Mouse (Mus musculus) c-Kit-positive CD71-positive TER-119-positive erythroid progenitor cells, embryonic 14.5 days (primary cell): ENCODE measurements around the gene Rerg.

Experiments used
- DNase-seq: peaks from one replicate; pipeline ENCODE4 v3.0.0-alpha.2; 2013; ENCODE audit warnings: low spot score

Gene Rerg

DNA sequence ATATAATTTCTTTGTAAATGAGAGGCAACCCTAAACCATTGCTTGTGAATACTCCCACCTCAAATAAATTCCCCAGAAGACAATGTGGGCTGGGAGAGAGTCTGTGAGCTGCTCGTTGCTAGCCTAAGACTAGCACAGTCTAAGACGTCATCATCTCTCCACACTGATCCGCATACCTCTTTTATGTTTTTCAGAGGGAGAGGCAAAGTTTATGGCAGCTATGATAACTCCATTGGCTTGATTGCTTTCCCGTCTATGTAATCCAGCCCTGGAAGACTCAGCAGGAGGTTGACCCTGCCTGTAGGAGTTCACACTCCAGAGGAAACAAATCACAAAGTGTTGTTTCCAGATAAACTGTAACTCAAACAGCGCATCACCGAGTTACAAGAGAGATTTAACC is 38.9 kb downstream of the Rerg start:
- no peak for DNase-seq

DNA sequence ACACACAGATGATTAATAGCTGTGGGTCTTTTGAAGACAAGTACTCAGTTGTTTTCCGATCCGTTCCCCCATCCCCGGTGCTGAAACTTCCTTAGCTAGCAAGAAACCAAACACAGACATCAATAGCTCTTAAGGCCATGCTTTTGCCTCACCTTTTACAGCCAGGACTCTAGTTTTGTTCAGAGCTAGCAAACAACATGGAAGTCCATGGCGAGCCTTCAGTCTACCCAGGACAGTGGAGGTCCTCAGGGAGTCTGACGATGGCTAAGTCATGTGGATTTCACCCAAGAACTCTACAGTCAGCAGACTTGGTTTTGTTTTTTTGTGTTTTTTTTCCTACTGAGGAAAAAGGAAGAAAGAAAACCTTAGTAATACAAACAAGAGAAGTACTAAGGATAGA is 43.4 kb downstream of the Rerg start:
- DNase-seq, result no peak

DNA sequence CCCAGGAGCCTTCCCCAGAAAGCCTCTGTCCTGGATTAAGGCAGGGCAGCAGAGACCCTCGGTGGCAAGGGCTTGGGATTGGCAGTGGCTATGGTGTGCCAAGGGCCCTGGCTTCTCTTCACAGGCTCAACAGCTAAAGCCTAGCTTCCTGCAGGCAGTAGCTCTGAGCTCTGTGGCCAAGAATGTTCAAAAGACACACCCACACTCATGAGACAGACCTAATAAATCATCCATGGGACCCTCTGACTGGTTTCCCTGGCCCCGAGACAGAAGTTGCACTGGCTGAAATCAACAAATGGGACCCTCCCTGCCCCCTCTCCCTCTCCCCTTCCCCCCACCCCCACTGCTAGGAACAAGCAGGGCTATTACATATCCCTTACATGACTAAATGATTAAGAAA is 44.1 kb downstream of the Rerg start:
- no peak for DNase-seq

DNA sequence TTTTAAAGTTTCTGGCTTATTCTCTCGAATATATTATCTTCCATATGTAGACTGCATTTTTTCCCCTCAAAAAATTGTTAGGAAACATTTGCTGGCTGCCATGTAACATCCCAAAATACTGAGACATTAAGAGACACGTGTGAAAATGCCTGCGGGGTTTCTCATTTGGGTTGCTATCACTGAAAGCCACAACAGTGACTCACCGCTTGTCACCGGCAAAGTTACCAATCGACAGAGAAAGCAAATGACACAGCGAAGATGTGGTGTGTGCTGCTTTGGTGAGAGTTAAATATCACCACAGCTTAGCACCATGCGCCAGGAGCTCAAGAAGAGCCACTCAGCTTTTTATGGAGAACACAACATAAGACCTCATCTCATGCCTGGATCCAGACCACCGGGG is 44.9 kb downstream of the Rerg start:
- no peak for DNase-seq

DNA sequence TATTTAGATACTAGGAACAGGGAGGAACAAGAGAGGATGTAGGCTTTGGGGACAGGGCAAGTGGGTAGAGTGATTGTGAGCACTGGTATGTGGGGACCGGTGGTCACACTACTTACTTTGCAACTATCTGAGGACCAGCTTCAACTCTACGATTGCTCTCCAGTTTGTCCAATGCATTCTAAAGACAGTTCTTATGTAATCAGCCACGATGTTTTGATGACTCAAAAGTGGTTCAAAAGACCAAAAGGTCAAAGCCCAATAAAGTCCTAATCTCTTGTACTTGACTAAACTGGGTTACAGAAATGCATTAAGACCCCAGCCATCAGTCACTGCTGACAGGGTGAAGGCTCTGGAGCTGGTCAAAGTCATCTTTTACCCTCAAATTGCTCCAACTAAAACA is 45.3 kb downstream of the Rerg start:
- DNase-seq, result no peak

DNA sequence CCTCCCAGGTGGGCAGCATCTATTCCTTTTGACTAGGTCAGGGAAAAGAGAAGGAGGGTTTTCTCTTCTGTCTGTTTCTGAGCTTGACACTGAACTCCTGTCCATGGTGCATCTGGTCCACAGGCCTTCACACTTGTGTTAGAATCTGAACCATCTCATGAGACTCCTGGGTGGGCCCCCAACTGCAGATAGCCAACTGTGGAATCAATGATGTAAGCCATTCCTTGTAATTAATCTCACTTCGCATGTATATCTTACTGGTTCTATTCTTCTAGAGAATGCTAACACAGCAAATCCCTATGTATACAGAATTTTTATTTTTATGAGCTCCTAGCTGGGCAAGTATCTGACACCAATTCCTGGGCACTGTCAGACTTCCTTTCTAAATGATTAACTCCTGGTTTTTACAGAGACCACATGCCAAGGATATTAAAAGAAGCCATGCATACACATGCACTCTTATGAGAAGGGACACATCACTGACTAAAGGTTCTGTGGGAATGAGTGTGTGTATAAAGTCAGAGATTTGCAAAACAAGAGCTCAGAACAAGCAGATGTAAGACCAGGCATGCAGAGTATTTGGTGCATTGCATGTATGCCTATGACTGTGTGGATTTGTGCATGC is 53.3 kb downstream of the Rerg start:
- DNase-seq, result no peak

DNA sequence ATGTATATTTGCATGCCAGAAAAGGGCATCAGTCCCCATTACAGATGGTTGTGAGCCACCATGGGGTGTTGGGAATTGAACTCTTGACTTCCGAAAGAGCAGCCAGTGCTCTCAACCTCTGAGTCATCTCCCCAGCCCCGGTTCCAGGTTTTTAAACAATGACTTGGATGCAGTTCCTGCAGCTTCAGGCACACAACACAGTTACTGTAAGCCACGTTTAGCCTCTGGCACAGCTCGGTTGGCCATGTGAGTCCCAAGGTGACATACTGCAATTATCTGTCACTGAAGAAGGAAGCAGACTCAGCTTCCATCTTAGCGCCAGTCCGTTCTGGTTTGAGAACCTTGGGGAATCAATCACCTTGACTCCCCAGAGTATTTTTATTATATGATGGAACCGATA is 55.4 kb downstream of the Rerg start:
- DNase-seq, result no peak

DNA sequence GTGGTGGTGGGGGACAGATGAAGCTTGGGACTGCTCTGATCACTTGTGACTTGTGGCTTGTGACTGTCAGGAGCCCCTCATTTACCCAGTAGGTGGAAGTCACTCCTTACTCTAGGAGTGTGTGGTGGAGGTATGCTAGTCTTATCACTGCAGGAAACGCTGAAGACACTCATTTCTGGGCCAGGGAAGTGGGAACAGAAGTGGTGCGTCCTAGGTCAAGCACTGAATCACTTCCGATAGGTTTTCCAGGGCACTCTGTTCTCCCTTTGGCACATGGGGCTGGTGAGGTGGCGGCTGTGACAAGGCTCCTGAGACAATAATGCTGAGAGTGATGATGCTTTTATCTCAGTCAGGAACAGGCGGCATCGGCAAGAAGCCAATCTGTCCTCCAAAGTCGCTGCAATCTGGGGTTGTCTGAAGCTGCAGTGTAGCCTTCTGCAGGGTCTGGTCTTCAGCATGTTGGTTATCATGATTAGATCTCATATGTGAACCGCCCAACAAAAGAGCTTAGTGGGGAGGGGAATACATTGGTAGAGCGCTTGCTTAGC is 59.0 kb downstream of the Rerg start:
- no peak for DNase-seq

DNA sequence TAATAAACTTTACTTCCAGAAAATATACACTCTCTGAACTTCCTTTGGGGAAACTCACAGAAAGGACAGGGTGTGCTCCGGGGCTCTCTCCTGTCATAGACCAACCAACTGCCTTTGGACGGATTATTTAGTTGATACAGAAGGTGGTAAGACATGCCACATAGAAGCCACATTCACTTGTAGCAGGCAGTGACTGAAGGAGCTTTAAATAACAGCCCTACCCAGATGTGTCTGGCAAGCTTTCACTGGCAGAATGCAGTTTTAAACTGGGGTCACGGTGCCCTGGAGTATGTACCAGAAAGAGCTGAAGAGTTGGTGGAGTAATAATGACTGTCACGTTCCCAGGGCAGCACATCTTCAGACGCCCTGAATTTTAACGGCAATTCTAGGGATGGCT is 59.5 kb downstream of the Rerg start:
- no peak for DNase-seq

DNA sequence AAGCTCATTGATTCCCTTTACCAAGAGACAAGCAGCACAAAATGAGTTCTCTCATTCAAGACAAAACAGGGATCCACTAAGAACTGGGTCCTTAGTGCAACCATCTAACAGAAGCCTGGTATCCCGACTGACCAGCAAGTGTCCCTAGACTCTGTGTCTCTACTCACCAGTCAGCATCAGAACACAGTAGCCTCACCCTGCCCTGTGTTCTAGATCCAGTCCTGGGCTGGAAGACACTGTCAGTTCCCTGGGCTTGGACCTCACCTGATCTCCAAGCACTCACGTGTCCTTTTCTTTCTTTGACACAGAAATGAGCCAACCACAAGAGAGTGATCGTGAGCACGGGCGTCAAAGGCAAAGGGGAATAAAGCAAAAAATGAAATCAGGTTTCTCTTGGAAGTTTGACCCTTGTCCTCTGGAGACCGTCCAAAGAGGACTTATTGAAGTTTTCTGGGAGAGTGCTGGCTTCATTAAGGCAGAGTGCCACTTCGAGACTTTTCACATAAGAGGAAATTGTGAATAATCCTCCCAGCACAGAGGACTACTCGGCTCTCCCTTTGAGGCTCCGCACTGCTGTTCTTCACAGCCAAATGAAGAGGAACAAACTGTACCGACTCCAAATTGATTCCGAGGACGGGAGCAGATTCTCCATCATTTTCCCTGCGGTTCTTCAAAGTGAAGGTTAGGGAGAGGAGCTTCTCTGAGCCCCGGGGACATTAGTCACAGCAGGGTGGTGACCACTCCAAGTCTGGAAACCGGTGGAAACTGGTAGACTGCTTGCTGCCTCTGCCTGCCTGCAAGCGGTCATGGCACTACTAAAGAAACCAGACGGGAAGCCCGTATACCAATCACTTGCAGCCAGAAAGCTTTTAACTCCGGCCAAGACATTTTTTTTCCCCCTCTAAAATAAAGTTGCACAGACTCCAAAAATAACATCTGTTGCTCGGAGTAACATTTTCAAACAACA is 60.2 kb downstream of the Rerg start:
- no peak for DNase-seq

DNA sequence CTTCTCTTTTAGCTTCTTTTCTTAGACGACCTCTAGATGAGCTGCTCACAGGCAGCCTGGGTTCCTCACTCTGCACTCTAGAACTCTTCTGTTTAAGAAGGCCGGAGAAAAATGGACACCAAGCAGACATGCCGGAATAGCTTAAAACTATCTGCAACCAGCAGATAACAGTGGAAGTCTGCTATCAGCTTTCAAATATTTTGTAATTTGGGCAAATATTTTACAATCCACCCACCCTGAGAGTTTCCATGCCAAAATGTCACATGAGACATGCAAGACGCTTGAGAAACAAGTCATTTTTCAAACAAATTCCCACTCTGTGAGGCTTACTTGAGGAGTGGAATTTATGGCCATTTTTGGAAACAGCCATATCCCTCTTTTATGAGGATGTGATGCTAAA is 65.0 kb downstream of the Rerg start:
- DNase-seq, result no peak

DNA sequence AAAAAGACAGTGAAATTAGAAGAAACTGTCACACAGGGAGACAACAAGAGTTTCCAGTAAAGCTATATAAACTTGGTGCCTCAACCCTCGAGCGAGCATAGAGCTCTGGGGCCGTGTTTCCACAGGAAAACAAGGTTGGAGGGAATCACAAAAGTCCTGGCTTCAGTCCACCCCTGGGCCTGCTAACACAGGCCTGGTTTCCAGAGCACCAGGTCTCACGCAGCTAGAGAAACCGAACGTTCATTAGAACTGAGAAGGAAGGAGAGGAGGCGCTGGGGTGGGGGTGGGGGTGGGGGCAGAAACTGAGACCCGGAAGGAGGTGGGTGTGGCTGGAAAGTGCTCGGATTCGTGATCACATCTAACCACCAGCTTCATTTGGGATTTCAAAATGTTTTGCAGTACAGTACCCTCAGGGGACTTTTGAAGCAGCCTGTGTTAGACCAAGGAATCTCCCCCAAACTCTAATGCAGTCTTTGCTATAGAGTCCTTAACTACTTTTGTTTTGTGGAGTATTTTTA is 67.6 kb downstream of the Rerg start:
- no peak for DNase-seq

DNA sequence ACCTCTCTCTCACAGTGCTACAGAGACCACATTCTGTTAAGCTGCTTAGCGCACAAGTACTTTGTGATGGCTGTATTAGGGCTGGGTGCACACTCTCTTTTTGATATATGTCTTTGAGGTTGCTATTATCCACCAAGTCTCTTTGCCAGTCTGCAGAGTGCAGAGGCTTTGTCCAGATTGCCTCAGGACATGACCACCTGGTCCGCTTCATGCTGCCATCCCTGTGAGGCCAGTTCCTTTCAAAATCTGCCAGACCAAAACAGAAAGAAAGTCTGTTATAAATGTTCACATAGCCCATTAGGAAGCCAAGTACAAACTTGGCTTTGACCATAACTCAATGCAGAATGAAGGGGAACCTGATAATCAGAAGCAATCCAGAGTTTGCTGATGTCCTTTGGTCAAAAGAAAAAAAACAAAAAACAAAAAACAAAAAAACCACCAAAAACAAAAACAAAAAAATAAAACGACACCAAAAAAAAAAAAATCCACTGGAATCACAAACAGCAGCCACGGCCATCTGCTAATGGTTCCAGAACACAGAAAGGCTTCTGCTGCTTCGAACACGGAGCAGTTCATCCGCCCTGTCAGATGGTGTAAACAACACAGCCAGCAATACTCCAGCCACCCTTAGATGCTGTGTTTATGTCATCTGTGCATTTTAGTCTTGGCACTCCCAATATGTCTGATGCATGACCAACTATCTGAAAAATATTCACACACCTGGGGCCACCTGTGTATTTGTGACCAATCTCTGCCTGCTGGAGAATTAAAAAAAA is 68.2 kb downstream of the Rerg start:
- no peak for DNase-seq

DNA sequence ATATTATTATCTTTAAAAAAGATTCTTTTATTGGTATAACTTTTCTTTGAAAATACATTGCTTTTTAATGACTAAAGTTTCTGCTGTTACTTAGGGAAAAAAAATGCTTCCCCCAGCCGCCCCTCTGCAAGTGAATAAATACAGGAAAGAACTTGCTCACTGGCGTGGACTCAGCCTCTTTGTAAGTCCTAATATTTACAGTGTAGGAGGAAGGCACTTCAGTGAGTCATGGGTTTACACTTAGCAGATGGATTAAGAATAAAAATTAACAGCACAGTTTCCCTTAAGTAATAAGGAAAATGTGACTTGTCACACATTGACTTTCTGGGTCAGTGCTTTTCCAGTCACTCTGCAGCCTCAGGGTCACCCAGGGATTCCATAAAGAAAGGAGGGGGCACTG is 70.0 kb downstream of the Rerg start:
- no peak for DNase-seq

DNA sequence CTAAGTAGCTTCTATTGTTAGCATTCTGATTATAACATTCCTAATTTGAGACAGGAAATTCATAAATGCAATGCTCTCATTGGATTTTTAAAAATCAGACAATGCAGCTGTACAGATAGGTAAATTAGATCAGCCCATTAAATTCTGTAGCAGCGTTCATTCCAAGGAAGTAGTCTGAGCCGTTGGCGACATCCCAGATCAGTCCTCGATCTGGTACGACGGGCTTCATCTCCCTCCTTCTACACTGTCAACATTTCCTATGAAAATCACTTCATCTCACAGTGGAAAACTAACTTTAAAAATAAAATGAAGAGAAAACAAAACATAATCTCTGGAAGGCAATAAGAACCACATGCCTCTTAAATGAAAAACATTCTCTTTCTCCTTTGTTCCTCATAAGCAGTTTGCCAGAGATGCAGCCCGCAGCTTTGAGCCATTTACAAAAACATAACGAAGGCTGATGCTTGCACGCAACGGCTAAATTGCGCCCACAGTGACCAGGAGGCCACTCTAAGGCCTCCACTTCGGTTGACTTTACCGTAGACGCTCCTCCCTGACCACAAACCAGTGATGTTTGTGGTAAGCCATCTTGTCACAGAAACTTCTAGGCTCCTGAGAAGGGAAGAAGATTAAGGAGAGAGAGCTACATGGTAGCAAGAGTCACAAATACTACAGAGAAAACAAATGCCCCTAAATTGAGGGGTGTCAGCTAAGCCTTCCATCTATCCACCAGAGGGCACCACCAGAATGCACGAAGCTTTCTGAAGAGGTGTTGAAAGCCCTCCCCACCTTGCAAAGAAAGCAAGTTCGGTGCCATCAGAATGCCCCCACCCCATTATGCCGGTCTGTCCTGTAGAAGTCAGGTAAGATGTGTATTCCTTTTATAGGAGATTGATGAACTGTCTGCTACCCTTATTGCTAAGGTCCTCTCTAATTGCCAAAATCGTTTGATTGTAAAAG is 71.8 kb downstream of the Rerg start:
- DNase-seq, result no peak

DNA sequence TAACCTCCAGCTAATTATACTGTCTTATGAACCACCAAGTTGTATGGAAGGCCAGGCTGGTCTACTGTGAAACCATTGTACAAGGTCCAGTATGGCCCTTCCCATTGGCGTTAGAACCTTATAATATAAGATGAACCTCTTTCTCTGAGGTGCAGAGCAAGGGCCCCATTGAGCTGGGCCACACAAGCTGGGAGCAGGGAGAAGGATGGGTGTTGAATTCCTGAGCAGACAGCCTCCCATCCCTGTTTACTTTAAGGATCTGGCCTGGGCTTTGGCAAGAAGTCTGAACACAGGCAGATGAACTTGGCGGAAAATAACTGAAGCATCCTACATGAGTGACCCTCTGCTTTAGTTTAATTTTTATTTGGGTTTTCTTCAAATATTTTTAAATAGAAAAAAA is 75.8 kb downstream of the Rerg start:
- DNase-seq, result no peak

DNA sequence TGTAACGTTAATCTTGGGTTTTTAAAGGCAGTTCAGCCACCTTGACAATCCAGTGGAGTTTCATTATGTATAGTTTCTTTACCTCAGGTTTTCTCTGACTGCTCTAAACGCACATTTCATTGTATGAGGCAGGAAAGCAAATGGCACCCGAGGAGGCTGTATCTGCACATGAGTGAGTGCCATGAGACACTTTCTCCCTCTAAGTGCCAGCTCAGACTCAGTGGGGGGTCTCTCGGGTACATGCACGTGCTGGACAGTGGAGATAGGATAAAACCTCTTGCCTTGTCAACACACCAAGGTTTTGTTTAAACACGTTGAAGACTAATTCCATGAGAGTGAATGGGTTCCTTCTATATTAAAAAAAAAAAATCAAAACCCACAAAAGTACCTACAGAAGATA is 81.8 kb downstream of the Rerg start:
- DNase-seq, result no peak

DNA sequence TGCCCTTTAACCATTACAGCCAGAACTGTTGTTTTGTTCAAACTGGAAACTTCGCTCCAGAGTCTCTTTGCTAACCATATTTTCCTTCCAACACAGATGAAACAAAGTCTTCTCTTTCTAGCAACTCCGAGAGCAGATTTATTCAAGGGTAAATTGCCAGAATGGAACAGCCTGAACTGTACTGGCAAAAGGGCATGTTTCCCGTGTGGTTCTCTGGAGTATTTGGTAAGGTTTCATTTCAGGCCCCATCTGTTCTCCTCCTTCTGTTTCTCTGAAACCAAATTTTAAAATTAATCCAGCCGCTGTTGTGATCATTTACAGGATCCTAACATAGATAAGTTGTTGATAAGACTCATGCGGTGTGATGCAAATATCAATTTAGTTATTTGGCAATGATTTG is 82.3 kb downstream of the Rerg start:
- DNase-seq, result no peak

DNA sequence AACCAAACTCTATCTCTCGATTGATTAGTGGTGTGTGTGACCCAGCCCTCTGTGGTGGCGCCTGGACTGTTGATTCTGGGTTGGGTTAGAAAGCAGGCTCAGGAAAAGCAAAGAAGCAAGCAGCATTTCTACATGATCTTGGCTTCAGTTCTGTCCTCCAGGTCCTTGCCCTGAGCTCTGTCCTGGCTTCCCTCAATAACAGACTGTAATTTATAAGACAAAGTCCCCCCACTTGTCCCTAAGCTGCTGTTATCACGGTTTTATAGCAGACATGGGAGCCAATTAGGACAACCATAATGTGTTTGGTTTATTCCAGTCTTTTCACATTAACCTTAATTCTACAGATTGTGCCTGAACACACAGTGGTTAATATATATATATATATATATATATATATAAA is 82.8 kb downstream of the Rerg start:
- no peak for DNase-seq

DNA sequence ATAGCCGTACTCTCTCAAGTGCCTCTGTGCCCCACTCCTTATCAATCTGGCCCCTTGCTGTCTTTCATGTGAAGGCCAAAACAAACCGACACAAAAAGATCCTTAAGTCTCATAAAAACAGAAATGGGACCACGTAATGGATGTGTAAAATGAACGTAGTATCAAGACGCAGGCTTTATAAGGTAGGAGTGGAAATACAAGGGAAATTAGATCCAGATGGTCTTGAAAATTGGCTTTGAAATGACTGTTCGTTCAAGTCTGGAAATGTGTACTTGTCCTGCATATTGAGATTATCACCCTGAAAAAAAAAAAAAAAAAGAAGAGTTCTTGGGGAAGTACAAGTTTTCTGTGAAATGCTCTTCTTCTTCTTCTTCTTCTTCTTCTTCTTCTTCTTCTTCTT is 90.6 kb downstream of the Rerg start:
- DNase-seq, result no peak

DNA sequence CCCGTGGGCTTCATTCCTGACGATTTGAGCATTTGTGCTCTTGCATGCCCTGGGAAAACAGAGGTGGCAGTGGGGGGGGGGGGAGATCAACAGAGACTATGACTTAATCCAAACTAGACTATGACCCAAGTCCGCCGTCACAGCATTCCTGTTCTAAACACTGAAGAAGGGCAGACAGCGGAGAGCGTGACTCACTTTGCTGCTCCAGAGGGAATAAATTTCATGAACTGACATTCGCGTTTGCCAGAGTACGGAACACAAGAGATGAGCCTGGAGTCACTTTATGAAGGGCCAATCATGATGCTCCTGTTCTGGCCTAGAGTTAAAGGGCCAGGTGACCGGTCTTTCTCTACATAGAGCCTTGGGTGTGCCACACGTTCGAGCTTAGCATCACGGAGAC is 93.6 kb downstream of the Rerg start:
- no peak for DNase-seq
